Mouse (Mus musculus): ENCODE results near the gene Wwp2. TPM values are rescaled to one million over a fixed set of nuclear protein-coding genes. Genes with fewer than 3 reads are reported as not detected.

The Wwp2 gene
- total and polyA plus RNA-seq, 2 experiments from 2014 or later = 34.9 to 37.0 TPM

- no peak for ATAC-seq
- Histone ChIP-seq H3K9ac (no peak overlapping the region), H3K4me2 (ENCODE audit: low read depth) (no peak overlapping the region), H3K27me3 (ENCODE audit: insufficient read depth, low read length) (no peaks in the 10 kb centered on the region), H3K9me3 (ENCODE audit: low read length) (no peaks in the 10 kb centered on the region), H3K27ac (ENCODE audit: low read depth, low read length) (no peak overlapping the region), H3K4me3 (ENCODE audit: low read depth, low read length) (no peak overlapping the region), H3K4me1 (ENCODE audit: insufficient read depth) (no peaks in the 10 kb centered on the region), H3K36me3 (ENCODE audit: insufficient read depth) (peaks cover 12% of the 10 kb centered on the region; the same call in 1 of the 2 replicates)
- no peak for TF ChIP-seq CTCF (IDR thresholded peaks at IDR 0.05; ENCODE audit: low read depth)
- WGBS = 88% methylated on average over 12 of the region's 12 CpGs
- DNase-seq = no peak
These were observed 104.5 kb downstream of the Wwp2 start for GRCm38 (mm10) chr8:107540623-107541022.

- H3K9ac ChIP-seq = no peak overlapping the region
- H3K27me3 ChIP-seq (ENCODE audit: insufficient read depth, low read length) = no peaks in the 10 kb centered on the region
- 84% methylated on average over 4 of the region's 4 CpGs for WGBS
- H3K27ac ChIP-seq (ENCODE audit: low read depth, low read length) = no peak overlapping the region
- DNase-seq (no peak), ATAC-seq (no peak)
- H3K4me3 ChIP-seq (ENCODE audit: low read depth, low read length) = no peak overlapping the region
- no peaks in the 10 kb centered on the region for H3K4me1 ChIP-seq (ENCODE audit: insufficient read depth)
- no peaks in the 10 kb centered on the region for H3K9me3 ChIP-seq (ENCODE audit: low read length)
- no peak for TF ChIP-seq CTCF (IDR thresholded peaks at IDR 0.05; ENCODE audit: low read depth)
- no peak overlapping the region for H3K4me2 ChIP-seq (ENCODE audit: low read depth)
- H3K36me3 ChIP-seq (ENCODE audit: insufficient read depth) = peaks cover 12% of the 10 kb centered on the region; the same call in 1 of the 2 replicates
These were observed 105.2 kb downstream of the Wwp2 start for GRCm38 (mm10) chr8:107541369-107541768.

GRCm38 (mm10) chr8:107542151-107542550, 106.0 kb downstream of the Wwp2 start:
- ATAC-seq = no peak
- TF ChIP-seq CTCF (IDR thresholded peaks at IDR 0.05; ENCODE audit: low read depth) = no peak
- H3K27ac ChIP-seq (ENCODE audit: low read depth, low read length) = no peak overlapping the region
- H3K4me1 ChIP-seq (ENCODE audit: insufficient read depth) = no peaks in the 10 kb centered on the region
- H3K27me3 ChIP-seq (ENCODE audit: insufficient read depth, low read length) = no peaks in the 10 kb centered on the region
- DNase-seq = no peak
- no peak overlapping the region for H3K4me2 ChIP-seq (ENCODE audit: low read depth)
- 93% methylated on average over 3 of the region's 3 CpGs for WGBS
- H3K9ac ChIP-seq = no peak overlapping the region
- H3K9me3 ChIP-seq (ENCODE audit: low read length) = no peaks in the 10 kb centered on the region
- peaks cover 12% of the 10 kb centered on the region; the same call in 1 of the 2 replicates for H3K36me3 ChIP-seq (ENCODE audit: insufficient read depth)
- H3K4me3 ChIP-seq (ENCODE audit: low read depth, low read length) = no peak overlapping the region

- WGBS = 94% methylated on average over 10 of the region's 11 CpGs
- H3K36me3 ChIP-seq (ENCODE audit: insufficient read depth) = peaks cover 13% of the 10 kb centered on the region
- no peak overlapping the region for H3K4me2 ChIP-seq (ENCODE audit: low read depth)
- ATAC-seq (no peak), DNase-seq (no peak)
- no peak overlapping the region for H3K27ac ChIP-seq (ENCODE audit: low read depth, low read length)
- no peaks in the 10 kb centered on the region for H3K4me1 ChIP-seq (ENCODE audit: insufficient read depth)
- no peak overlapping the region for H3K4me3 ChIP-seq (ENCODE audit: low read depth, low read length)
- TF ChIP-seq CTCF (IDR thresholded peaks at IDR 0.05; ENCODE audit: low read depth) = no peak
- no peaks in the 10 kb centered on the region for H3K27me3 ChIP-seq (ENCODE audit: insufficient read depth, low read length)
- no peaks in the 10 kb centered on the region for H3K9me3 ChIP-seq (ENCODE audit: low read length)
- H3K9ac ChIP-seq = no peak overlapping the region
These were observed 107.5 kb downstream of the Wwp2 start for GRCm38 (mm10) chr8:107543714-107544113.

GRCm38 (mm10) chr8:107544211-107544610, 108.0 kb downstream of the Wwp2 start:
- WGBS = 71% methylated on average over 8 of the region's 8 CpGs
- Histone ChIP-seq H3K9me3 (ENCODE audit: low read length) (no peaks in the 10 kb centered on the region), H3K27ac (ENCODE audit: low read depth, low read length) (no peak overlapping the region), H3K4me1 (ENCODE audit: insufficient read depth) (no peaks in the 10 kb centered on the region), H3K9ac (no peak overlapping the region), H3K4me3 (ENCODE audit: low read depth, low read length) (no peak overlapping the region), H3K27me3 (ENCODE audit: insufficient read depth, low read length) (no peaks in the 10 kb centered on the region), H3K4me2 (ENCODE audit: low read depth) (no peak overlapping the region), H3K36me3 (ENCODE audit: insufficient read depth) (peaks cover 16% of the 10 kb centered on the region)
- TF ChIP-seq CTCF (IDR thresholded peaks at IDR 0.05; ENCODE audit: low read depth) = no peak
- DNase-seq = no peak
- no peak; the same call in 1 of the 2 replicates for ATAC-seq

- Histone ChIP-seq H3K36me3 (ENCODE audit: insufficient read depth) (peaks cover 20% of the 10 kb centered on the region), H3K9me3 (ENCODE audit: low read length) (no peaks in the 10 kb centered on the region), H3K4me2 (ENCODE audit: low read depth) (no peak overlapping the region), H3K27me3 (ENCODE audit: insufficient read depth, low read length) (no peaks in the 10 kb centered on the region), H3K9ac (no peak overlapping the region), H3K27ac (ENCODE audit: low read depth, low read length) (no peak overlapping the region), H3K4me3 (ENCODE audit: low read depth, low read length) (no peak overlapping the region), H3K4me1 (ENCODE audit: insufficient read depth) (no peaks in the 10 kb centered on the region)
- no peak for TF ChIP-seq CTCF (IDR thresholded peaks at IDR 0.05; ENCODE audit: low read depth)
- DNase-seq (no peak), ATAC-seq (peak; percentile 54)
- 43% methylated on average over 10 of the region's 10 CpGs for WGBS
These were observed 108.5 kb downstream of the Wwp2 start for GRCm38 (mm10) chr8:107544651-107545174.

- no peak for ATAC-seq
- no peaks in the 10 kb centered on the region for H3K9me3 ChIP-seq (ENCODE audit: low read length)
- 82% methylated on average over 11 of the region's 11 CpGs for WGBS
- TF ChIP-seq CTCF (IDR thresholded peaks at IDR 0.05; ENCODE audit: low read depth) = no peak
- no peak overlapping the region for H3K4me2 ChIP-seq (ENCODE audit: low read depth)
- peaks cover 26% of the 10 kb centered on the region for H3K36me3 ChIP-seq (ENCODE audit: insufficient read depth)
- DNase-seq = no peak
- no peak overlapping the region for H3K4me3 ChIP-seq (ENCODE audit: low read depth, low read length)
- no peak overlapping the region for H3K9ac ChIP-seq
- H3K27me3 ChIP-seq (ENCODE audit: insufficient read depth, low read length) = no peaks in the 10 kb centered on the region
- H3K4me1 ChIP-seq (ENCODE audit: insufficient read depth) = no peaks in the 10 kb centered on the region
- H3K27ac ChIP-seq (ENCODE audit: low read depth, low read length) = peak overlapping the region; percentile 35; the same call in 1 of the 2 replicates
These were observed 109.5 kb downstream of the Wwp2 start for GRCm38 (mm10) chr8:107545621-107546152.

Measured in forebrain, postnatal 0 days (tissue).